7 mouse cellular contexts compared by ENCODE assay signal in the genomic region with DNA sequence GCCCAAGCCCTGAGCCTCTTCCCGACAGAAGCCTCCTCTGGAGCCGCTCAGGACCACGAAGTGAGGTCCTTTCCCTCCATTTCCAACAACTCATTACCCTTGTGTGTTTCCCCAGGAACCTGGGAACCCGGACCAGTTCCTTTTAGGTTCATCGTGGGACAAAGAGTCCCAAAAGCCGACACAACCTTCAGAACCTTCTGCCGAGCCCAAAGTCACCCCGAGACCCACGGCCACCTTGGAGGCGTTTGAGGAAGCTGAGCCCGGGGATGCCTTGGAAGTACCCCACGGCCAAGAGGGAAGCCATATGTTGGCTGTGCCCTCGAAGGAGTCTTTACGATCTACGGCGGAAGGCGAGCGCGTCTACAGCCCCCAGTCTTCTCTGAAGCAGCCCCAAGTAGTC. TPM values are rescaled to one million over a fixed set of nuclear protein-coding genes. Genes with fewer than 3 reads are reported as not detected.
A peak's percentile ranks its signal among the peaks of the same experiment; 100 is the strongest.
DNase-seq lines count a peak whose midpoint lies in the region; ATAC-seq and TF ChIP-seq lines count a peak whose summit lies in the region.

No protein-coding gene starts in this region.

- TF ChIP-seq EP300 in lung, postnatal 0 days (IDR thresholded peaks at IDR 0.05): no peak

- ATAC-seq in lung, postnatal 0 days: no peak
- no peak for ATAC-seq in forebrain, embryonic 13.5 days
- no peak for ATAC-seq in limb, embryonic 12.5 days (ENCODE audit: insufficient number of reproducible peaks, insufficient read depth, low FRiP score, low TSS enrichment, low read depth)
- no peak for ATAC-seq in stomach, embryonic 14.5 days (ENCODE audit: insufficient number of reproducible peaks, insufficient read depth, low FRiP score, low read depth)

- no peak for TF ChIP-seq CTCF in lung, postnatal 0 days (IDR thresholded peaks at IDR 0.05)

- no peak overlapping the region for H3K9ac ChIP-seq in lung, postnatal 0 days (replicated peaks; ENCODE audit: low read depth)
- H3K9ac ChIP-seq in forebrain, embryonic 13.5 days: no peak overlapping the region
- H3K9ac ChIP-seq in limb, embryonic 12.5 days (replicated peaks): peak overlapping the region; percentile 58
- H3K9ac ChIP-seq in stomach, embryonic 14.5 days (replicated peaks; ENCODE audit: low read depth, low read length): peak overlapping the region; percentile 37; the same call in 1 of the 2 replicates

- 0 out of 2 replicates have a peak, but pooled peaks cover 6% of the 10 kb centered on the region for H3K27me3 ChIP-seq in lung, postnatal 0 days (replicated peaks; ENCODE audit: insufficient read depth, low read length)
- peaks cover 47% of the 10 kb centered on the region for H3K27me3 ChIP-seq in forebrain, embryonic 13.5 days
- peaks cover 36% of the 10 kb centered on the region for H3K27me3 ChIP-seq in limb, embryonic 12.5 days
- H3K27me3 ChIP-seq in stomach, embryonic 14.5 days (ENCODE audit: control insufficient read depth, insufficient read depth, low read length): peaks cover 11% of the 10 kb centered on the region

- H3K4me3 ChIP-seq in lung, postnatal 0 days (ENCODE audit: low read depth, low read length): no peak overlapping the region
- peak overlapping the region; percentile 23 for H3K4me3 ChIP-seq in forebrain, embryonic 13.5 days
- peak overlapping the region; percentile 46 for H3K4me3 ChIP-seq in limb, embryonic 12.5 days (replicated peaks)
- H3K4me3 ChIP-seq in stomach, embryonic 14.5 days (ENCODE audit: low read depth, low read length): peak overlapping the region; percentile 39

- peak overlapping the region; percentile 65 for H3K4me2 ChIP-seq in lung, postnatal 0 days (replicated peaks; ENCODE audit: low read depth, low read length)
- H3K4me2 ChIP-seq in forebrain, embryonic 13.5 days: peak overlapping the region; percentile 47
- peak overlapping the region; percentile 75 for H3K4me2 ChIP-seq in limb, embryonic 12.5 days
- peak overlapping the region; percentile 68 for H3K4me2 ChIP-seq in stomach, embryonic 14.5 days (replicated peaks; ENCODE audit: low read depth, low read length)

- no peak overlapping the region for H3K27ac ChIP-seq in lung, postnatal 0 days (ENCODE audit: low read length)
- no peak overlapping the region for H3K27ac ChIP-seq in forebrain, embryonic 13.5 days
- H3K27ac ChIP-seq in limb, embryonic 12.5 days: no peak overlapping the region
- H3K27ac ChIP-seq in stomach, embryonic 14.5 days (ENCODE audit: low read length): no peak overlapping the region

- peaks cover 7% of the 10 kb centered on the region; the same call in 1 of the 2 replicates for H3K4me1 ChIP-seq in lung, postnatal 0 days (ENCODE audit: insufficient read depth, low read depth, low read length)
- H3K4me1 ChIP-seq in forebrain, embryonic 13.5 days: peaks cover 25% of the 10 kb centered on the region
- peaks cover 24% of the 10 kb centered on the region for H3K4me1 ChIP-seq in limb, embryonic 12.5 days (replicated peaks)
- peaks cover 7% of the 10 kb centered on the region; the same call in 1 of the 2 replicates for H3K4me1 ChIP-seq in stomach, embryonic 14.5 days (ENCODE audit: control insufficient read depth, insufficient read depth, low read length)

- H3K36me3 ChIP-seq in lung, postnatal 0 days (ENCODE audit: insufficient read depth, low read length): no peaks in the 10 kb centered on the region
- no peaks in the 10 kb centered on the region for H3K36me3 ChIP-seq in forebrain, embryonic 13.5 days (ENCODE audit: poor library complexity, severe bottlenecking)
- no peaks in the 10 kb centered on the region for H3K36me3 ChIP-seq in limb, embryonic 12.5 days
- H3K36me3 ChIP-seq in stomach, embryonic 14.5 days (ENCODE audit: control insufficient read depth, insufficient read depth, low read length): no peaks in the 10 kb centered on the region

- no peak for DNase-seq in lung, postnatal 0 days (ENCODE audit: low spot score)
- no peak for DNase-seq in lung, postnatal 36 days
- no peak for DNase-seq in layer of hippocampus, postnatal 36 days
- DNase-seq in adrenal gland, adult 2 months: no peak

- no peaks in the 10 kb centered on the region for H3K9me3 ChIP-seq in lung, postnatal 0 days (ENCODE audit: low read length)
- no peaks in the 10 kb centered on the region for H3K9me3 ChIP-seq in forebrain, embryonic 13.5 days (replicated peaks)
- H3K9me3 ChIP-seq in limb, embryonic 12.5 days: no peaks in the 10 kb centered on the region
- H3K9me3 ChIP-seq in stomach, embryonic 14.5 days (ENCODE audit: control insufficient read depth, low read depth, low read length): no peaks in the 10 kb centered on the region

- WGBS in lung, postnatal 0 days: 6% methylated on average over 19 of the region's 19 CpGs
- 7% methylated on average over 19 of the region's 19 CpGs for WGBS in forebrain, embryonic 13.5 days
- WGBS in limb, embryonic 12.5 days: 8% methylated on average over 19 of the region's 19 CpGs
- WGBS in stomach, embryonic 14.5 days: 10% methylated on average over 19 of the region's 19 CpGs

RNA-seq across cellular contexts. Expression of a gene that starts 4.3 kb away (rescaled TPM):
- polyA plus RNA-seq in lung, postnatal 0 days (2015; fragmentation: Nextera tagmentation; extraction: Ambion mirVana): 55.3 and 63.7 TPM in 2 replicates
- polyA plus RNA-seq in forebrain, embryonic 13.5 days (2015; fragmentation: Nextera tagmentation; extraction: Ambion mirVana): 108 and 113 TPM in 2 replicates
- 102 and 104 TPM in 2 replicates for polyA plus RNA-seq in limb, embryonic 12.5 days (2016; fragmentation: Nextera tagmentation; extraction: Ambion mirVana)
- 70.4 and 73.9 TPM in 2 replicates for polyA plus RNA-seq in stomach, embryonic 14.5 days (2014; fragmentation: Nextera tagmentation; extraction: Ambion mirVana)
- 100 to 1,000 TPM; 384 to 404 TPM for total RNA-seq in layer of hippocampus, postnatal 36 days (2021)
- total RNA-seq in adrenal gland, adult 2 months (2021): 100 to 1,000 TPM; 135 to 138 TPM
- polyA plus RNA-seq in adrenal gland, adult 2 months (2012; rRNA removed): 210 and 211 TPM in 2 replicates

RNA-seq across cellular contexts. Expression of a gene that starts 5.2 kb away (rescaled TPM):
- 6.1 and 9.8 TPM in 2 replicates for polyA plus RNA-seq in lung, postnatal 0 days (2015; fragmentation: Nextera tagmentation; extraction: Ambion mirVana)
- 2.7 and 3.6 TPM in 2 replicates for polyA plus RNA-seq in forebrain, embryonic 13.5 days (2015; fragmentation: Nextera tagmentation; extraction: Ambion mirVana)
- 1.8 and 3.0 TPM in 2 replicates for polyA plus RNA-seq in limb, embryonic 12.5 days (2016; fragmentation: Nextera tagmentation; extraction: Ambion mirVana)
- 0.77 and 1.2 TPM in 2 replicates for polyA plus RNA-seq in stomach, embryonic 14.5 days (2014; fragmentation: Nextera tagmentation; extraction: Ambion mirVana)
- total RNA-seq in layer of hippocampus, postnatal 36 days (2021): 10 to 100 TPM; 23.4 to 24.0 TPM
- 1 to 10 TPM; 1.1 to 1.3 TPM for total RNA-seq in adrenal gland, adult 2 months (2021)
- 1.0 and 1.4 TPM in 2 replicates for polyA plus RNA-seq in adrenal gland, adult 2 months (2012; rRNA removed)

RNA-seq across cellular contexts. Expression of a gene that starts 5.2 kb away (rescaled TPM):
- 3.1 and 3.3 TPM in 2 replicates for polyA plus RNA-seq in lung, postnatal 0 days (2015; fragmentation: Nextera tagmentation; extraction: Ambion mirVana)
- 17.5 and 18.4 TPM in 2 replicates for polyA plus RNA-seq in forebrain, embryonic 13.5 days (2015; fragmentation: Nextera tagmentation; extraction: Ambion mirVana)
- 10.2 and 10.4 TPM in 2 replicates for polyA plus RNA-seq in limb, embryonic 12.5 days (2016; fragmentation: Nextera tagmentation; extraction: Ambion mirVana)
- 5.3 and 5.8 TPM in 2 replicates for polyA plus RNA-seq in stomach, embryonic 14.5 days (2014; fragmentation: Nextera tagmentation; extraction: Ambion mirVana)
- 10 to 100 TPM; 24.2 to 25.3 TPM for total RNA-seq in layer of hippocampus, postnatal 36 days (2021)
- 1 to 10 TPM; 2.2 to 4.7 TPM for total RNA-seq in adrenal gland, adult 2 months (2021)
- polyA plus RNA-seq in adrenal gland, adult 2 months (2012; rRNA removed): 3.4 and 4.8 TPM in 2 replicates

RNA-seq across cellular contexts. Expression of a gene that starts 26.2 kb away (rescaled TPM):
- polyA plus RNA-seq in lung, postnatal 0 days (2015; fragmentation: Nextera tagmentation; extraction: Ambion mirVana): 51.2 and 63.8 TPM in 2 replicates
- 10.4 and 10.5 TPM in 2 replicates for polyA plus RNA-seq in forebrain, embryonic 13.5 days (2015; fragmentation: Nextera tagmentation; extraction: Ambion mirVana)
- polyA plus RNA-seq in limb, embryonic 12.5 days (2016; fragmentation: Nextera tagmentation; extraction: Ambion mirVana): 62.0 and 62.6 TPM in 2 replicates
- polyA plus RNA-seq in stomach, embryonic 14.5 days (2014; fragmentation: Nextera tagmentation; extraction: Ambion mirVana): 18.8 and 19.2 TPM in 2 replicates
- total RNA-seq in layer of hippocampus, postnatal 36 days (2021): 10 to 100 TPM; 75.9 to 90.3 TPM
- total RNA-seq in adrenal gland, adult 2 months (2021): 10 to 100 TPM in 1 of 2 experiments, 1 to 10 TPM in 1; 9.5 to 10.2 TPM
- 93.6 and 100 TPM in 2 replicates for polyA plus RNA-seq in adrenal gland, adult 2 months (2012; rRNA removed)

RNA-seq across cellular contexts. Expression of a gene that starts 36.2 kb away (rescaled TPM):
- polyA plus RNA-seq in lung, postnatal 0 days (2015; fragmentation: Nextera tagmentation; extraction: Ambion mirVana): 14.5 and 18.1 TPM in 2 replicates
- 13.2 and 13.3 TPM in 2 replicates for polyA plus RNA-seq in forebrain, embryonic 13.5 days (2015; fragmentation: Nextera tagmentation; extraction: Ambion mirVana)
- polyA plus RNA-seq in limb, embryonic 12.5 days (2016; fragmentation: Nextera tagmentation; extraction: Ambion mirVana): 17.6 and 19.2 TPM in 2 replicates
- polyA plus RNA-seq in stomach, embryonic 14.5 days (2014; fragmentation: Nextera tagmentation; extraction: Ambion mirVana): 13.6 and 16.5 TPM in 2 replicates
- 10 to 100 TPM; 21.2 to 23.5 TPM for total RNA-seq in layer of hippocampus, postnatal 36 days (2021)
- 10 to 100 TPM; 16.1 to 27.3 TPM for total RNA-seq in adrenal gland, adult 2 months (2021)
- 90.2 and 102 TPM in 2 replicates for polyA plus RNA-seq in adrenal gland, adult 2 months (2012; rRNA removed)

Comparison
In these comparisons a context has a peak if more than half of its experiments do, and no peak if none do; other contexts are left out.
1. H3K9ac ChIP-seq: peak in limb, embryonic 12.5 days (single experiment) and stomach, embryonic 14.5 days (single experiment); none in lung, postnatal 0 days (single experiment) and forebrain, embryonic 13.5 days (single experiment).
2. Peak in every context shown above with its lines, with median percentiles within 50 percentile points of each other: H3K4me2 ChIP-seq.